Mouse (Mus musculus): ENCODE measurements around the gene Gm28635. TPM values are rescaled to one million over a fixed set of nuclear protein-coding genes. Genes with fewer than 3 reads are reported as not detected.

Gm28635 gene
- total RNA-seq, 2 experiments from 2014 or later: 4.3 to 11.7 TPM

- DNase-seq: no peak
- intact Hi-C loops (cut with DNase I): no loop called here
Observed at GRCm38 (mm10) chr2:84647051-84647568, 30.7 kb downstream of the Gm28635 start.

DNA sequence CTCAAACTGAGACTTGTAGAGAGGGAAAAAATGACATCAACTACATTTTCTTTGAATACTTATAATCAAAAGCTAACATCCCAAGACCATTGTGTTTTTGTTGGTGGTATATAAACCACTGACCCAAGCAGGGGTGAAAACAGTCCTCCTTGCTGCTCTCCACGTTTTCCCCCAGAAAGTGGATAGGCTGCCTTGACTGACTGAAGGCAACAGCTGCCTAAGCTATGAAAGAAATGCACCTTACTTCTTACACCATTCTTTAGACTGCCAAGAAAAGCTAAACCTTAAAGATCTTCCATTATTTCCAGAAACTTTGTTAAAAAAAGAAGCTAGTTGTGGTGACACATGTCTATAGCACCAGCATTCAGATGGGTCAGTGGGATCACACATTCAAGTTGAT lies 31.7 kb downstream of the Gm28635 start:
- intact Hi-C loops (cut with DNase I): no loop called here
- no peak for DNase-seq

DNA sequence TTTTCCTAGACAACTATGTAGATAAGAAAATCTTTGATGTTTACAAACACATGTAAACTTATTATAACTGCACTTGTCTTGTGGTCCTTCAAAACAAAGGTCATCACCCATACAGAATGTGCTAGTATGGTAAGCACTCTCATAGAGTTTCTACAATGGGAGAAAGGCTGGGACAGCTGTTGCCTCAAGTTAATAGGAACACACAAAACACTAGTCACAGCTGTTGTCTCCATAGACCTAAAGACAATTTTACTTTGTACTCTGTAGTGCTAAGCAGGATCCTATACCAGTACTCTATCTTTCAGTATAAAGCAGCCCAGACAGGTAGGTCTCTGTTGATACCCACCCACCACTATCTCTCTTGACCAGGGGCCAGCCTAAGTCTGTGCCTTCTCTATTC lies 37.0 kb downstream of the Gm28635 start:
- no peak for DNase-seq
- intact Hi-C loops (cut with DNase I): no loop called here

- no peak for DNase-seq
- intact Hi-C loops (cut with DNase I): no loop called here
Observed at GRCm38 (mm10) chr2:84638428-84639220, 39.2 kb downstream of the Gm28635 start.

- peak; percentile 19 to 55 for DNase-seq
- intact Hi-C loops (cut with DNase I): no loop called here
Observed at GRCm38 (mm10) chr2:84637452-84638165, 40.2 kb downstream of the Gm28635 start.

DNA sequence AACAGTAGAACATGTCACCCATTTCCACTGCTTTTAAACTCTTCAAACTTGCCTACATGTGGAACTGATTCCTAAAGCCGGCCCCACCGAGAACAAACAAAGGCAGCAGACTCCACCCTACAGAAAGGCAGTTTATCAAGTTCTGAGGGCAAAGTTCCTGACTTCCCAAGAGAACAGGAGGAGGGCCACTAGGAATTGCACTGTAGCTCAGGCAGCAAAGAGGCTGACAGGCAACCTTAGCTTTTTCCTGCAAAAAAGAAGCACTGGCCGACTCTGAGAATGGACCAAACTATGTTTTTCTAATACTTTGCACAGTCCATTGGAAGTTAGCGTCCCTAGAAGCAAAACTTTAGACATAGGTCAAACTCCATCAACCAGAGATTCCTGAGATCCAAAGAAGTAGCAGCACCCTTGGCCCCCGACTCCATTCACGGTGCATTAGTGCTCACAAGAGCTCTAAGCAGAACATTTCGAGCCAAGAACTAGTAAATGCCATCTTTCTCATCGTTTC lies 41.6 kb downstream of the Gm28635 start:
- intact Hi-C loops (cut with DNase I): loop anchor here (1.0 kb wide), 1 partner anchor 13 kb away; no protein-coding TSS in a partner anchor
- peak; percentile 34 to 46 for DNase-seq

DNA sequence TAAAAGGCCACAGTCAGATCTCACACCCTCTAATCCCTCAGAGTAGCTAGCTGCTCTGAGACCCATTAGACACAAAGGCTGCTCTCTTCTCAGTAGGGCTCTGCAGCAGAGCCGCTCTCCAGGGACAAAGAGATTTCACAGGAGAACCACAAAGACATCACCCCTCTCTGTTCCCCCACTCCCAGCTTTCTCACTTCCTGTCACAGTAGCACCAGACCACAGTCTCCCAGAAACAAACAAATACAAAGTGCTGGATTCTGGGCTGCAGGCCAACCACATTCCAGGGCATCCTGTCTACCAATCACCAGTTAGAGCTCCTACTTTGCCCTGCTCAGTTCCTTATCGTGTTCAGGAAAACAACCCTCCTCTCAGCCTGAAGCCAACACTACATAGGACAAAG lies 42.2 kb downstream of the Gm28635 start:
- peak; percentile 92 to 93 for DNase-seq
- intact Hi-C loops (cut with DNase I): loop anchor here (1.0 kb wide), 1 partner anchor 14 kb away; no protein-coding TSS in a partner anchor

DNA sequence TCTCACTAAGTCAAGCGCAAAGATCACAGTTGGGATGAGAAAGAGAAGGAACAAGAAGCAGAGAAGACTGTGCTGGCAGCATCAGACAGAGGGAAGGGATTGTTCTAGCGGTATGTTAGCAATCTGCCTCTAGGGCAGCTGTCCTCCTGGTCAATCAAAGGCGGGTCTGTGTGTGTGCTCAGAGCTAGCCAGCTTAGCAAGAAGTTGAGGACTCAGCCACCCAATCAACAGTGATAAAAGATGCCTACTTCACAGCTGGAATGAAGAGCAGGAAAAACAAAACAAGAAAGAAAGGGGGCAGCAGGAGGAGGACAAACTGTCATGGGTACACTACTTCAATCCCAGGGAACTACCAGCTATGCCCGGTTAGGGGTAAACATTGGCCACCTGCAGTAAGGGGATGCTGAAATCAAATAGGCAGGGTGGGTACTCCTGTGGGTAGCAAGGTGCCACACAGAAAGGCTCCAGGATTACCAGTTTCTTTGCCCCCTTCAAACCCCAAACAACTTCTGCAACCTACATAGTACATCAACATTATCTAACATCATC lies 42.8 kb downstream of the Gm28635 start:
- intact Hi-C loops (cut with DNase I): no loop called here
- DNase-seq: peak in 1 of 2 experiments; percentile 26

DNA sequence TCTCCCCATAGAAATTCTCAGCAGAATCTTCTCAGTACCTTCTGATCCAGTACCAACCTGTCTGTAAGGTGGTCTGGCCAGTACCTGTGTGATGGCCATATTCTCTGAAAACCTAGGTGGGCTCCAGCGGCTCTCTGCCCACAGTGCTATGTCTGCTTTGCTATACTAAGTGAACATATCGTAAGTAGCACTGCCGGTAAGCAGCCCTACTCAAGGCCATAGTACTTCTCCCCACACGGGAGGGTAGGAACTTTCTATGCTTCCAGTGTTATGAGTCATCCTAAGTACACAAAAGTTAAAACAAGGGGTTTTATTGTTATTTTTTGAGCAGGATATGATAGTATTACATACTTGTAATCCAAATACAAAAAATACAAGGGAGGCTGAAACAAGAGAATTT lies 43.8 kb downstream of the Gm28635 start:
- DNase-seq: no peak
- intact Hi-C loops (cut with DNase I): no loop called here

DNA sequence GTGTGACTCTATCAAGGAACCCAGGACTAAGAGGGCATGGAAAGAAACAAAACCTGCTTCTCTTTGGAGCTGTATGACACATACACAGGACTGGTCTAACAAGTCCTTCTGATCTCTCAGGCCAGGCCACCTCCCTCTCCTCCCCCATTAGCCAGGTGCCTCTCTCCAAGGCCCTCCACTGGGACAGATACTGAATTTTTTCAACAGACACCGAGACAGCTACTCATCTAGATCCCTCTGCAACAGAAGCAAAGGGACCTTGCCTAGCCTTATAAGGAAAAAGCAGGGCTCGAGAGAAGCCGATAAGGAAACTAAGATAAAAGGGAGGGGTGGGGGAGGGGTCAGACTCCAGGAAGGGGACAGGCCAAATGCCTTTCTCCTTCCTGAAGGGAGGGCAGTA lies 44.8 kb downstream of the Gm28635 start:
- DNase-seq: no peak
- intact Hi-C loops (cut with DNase I): loop anchor here (2.0 kb wide), 1 partner anchor 14 kb away; no protein-coding TSS in a partner anchor

DNA sequence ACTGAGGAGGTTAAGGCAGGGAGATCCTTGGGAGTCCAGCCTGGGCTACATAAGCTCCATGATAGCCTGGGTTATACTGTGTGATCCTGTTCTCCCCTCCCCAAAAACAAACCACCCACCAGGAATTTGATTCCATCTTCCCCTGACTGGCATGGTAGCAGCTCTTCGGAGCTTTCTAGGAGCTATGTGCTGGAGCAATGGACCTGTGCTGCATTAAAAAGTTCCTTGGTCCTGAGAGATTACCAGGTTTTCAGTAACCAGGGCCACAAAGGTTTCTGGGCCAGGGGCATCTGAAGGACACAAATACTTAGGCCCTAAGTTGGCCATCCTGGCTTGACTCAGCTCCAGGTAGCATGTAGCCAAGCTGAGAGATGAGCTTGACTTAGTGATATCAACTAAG lies 45.8 kb downstream of the Gm28635 start:
- intact Hi-C loops (cut with DNase I): loop anchor here (2.0 kb wide), 1 partner anchor 13 kb away; no protein-coding TSS in a partner anchor

DNA sequence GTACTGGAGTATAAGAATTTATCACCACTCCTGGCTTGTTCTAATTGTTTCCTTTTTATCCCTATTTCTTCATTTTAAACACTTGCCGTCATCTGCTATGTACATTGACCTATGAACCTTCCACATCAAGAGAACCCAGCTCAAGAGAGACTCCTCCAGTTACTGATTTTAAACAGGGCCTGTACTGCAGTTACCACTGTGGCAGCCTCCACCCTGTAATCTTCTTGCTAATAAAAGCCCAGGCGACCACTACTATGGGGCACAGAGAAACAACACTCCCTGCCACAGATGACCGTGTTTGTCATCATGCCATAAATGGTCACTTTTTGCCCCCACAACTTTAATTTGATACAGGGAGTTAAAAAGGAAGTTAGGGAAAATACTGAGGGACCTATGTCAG lies 50.8 kb downstream of the Gm28635 start:
- intact Hi-C loops (cut with DNase I): no loop called here
- no peak for DNase-seq

More for the DNA sequence above, 45.8 kb downstream of the Gm28635 start:
- no peak for DNase-seq

DNA sequence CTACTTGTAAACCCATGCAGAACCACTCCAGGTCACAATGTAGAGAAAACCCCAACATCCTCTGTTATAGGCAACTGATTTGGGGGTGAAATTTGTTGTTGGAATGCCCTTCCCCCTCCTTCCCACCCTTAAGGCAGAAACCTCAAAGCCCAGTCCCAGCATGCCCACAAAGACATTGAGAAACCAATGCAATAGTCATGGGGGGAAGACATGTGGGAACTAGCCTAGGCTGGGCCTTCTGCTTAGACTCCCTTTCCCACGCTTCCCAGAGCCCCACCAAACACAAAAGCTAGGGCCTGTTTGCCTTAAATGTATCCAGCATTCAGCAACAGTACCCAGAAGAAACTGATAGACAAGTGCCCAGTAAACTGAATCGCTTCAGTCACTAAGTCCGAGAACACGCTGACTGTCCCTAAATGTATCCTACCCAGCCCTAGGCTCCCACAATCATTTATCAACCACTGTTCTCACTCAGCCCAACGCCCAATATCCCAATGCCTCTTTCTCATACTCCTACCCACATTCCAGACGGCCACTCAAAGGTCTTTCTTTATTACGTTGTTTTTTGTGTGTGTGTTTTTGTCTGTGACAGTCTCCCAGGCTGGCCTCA lies 51.4 kb downstream of the Gm28635 start:
- intact Hi-C loops (cut with DNase I): no loop called here
- DNase-seq: no peak

DNA sequence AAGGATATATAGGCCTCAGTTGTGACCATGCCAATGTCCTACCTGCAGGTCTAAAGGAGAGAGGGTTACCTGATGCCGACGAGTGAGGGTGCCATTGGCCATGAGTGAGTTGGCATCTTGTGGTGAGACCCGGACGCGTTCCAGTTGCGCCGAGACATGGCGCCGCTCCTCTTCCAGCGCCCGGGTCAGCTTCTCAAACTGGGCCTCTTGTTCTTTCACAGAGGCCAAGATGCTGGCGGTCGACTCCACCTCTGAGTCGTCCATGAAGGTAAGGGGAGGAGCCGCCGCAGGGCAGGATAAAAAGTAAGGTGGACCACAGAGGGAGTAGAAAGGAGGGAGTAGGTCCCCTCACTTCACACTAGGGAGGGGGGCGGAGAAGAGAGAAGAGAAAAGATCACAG lies 53.6 kb downstream of the Gm28635 start:
- no peak for DNase-seq
- intact Hi-C loops (cut with DNase I): no loop called here

DNA sequence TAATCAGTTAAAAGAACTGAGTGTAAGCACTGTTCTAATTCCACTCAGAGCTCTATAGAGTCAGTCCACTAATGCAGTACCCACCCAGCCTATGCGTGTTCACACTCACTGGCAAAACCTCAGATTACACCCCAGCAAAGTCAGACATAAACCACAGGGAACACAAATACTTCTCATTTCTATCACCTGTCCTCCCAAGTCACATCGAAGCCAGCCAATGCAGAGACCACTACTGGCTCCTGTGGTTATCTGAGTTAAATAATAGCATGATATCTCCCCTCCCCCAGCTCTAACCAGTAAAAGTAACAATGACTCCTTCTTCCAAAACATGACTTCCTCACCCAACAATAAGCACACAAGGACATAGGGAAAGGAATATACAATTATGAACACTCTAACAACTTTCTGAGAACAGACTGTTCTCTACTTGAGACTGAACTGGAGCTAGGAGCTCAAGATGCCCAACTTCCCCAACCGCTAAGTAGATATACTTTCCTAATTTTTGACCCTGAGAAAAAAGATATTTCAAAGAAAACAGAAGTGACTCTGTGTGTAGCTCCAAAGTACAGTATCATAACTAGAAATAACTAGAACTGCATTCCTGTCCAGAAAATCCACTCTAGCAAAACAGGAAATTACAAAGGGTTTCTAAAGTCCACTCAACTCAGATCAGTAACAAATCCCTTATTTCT lies 54.3 kb downstream of the Gm28635 start:
- intact Hi-C loops (cut with DNase I): no loop called here
- no peak for DNase-seq

- no peak for DNase-seq
- intact Hi-C loops (cut with DNase I): no loop called here
Observed at GRCm38 (mm10) chr2:84622668-84623067, 55.2 kb downstream of the Gm28635 start.

DNA sequence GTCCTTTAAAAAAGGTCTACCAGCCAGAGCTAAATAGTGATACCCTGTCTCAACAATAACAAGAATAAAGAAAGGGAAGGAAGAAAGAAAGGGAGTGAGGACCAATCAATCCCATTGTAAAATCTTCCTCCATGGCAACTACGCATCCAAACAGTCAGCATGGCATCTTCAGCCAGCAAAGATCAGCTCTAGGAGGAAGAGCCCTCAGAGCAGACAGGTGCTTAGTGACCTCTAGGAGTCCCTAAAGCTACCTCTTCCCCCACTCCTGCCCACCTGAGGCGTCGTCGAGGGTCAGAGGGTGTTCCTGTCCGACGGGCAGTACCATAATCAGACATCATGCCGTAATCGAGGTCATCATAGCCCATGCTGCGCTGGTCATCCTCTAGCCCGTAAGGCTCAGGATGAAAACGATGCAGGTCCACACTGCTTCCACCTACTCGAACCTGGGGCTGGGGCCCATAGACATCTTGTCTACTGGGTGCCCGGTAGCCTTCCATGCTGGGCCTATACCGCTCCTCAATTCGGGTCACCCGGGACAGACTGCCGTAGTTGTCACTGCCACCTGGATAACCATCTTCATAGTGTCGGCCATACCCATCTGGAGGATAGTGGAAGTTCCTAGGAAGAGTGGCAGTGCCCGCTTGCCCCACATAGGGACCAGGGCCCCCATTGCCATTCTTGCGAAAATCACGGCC lies 58.0 kb downstream of the Gm28635 start:
- intact Hi-C loops (cut with DNase I): loop anchor here (2.0 kb wide), 2 partner anchors 13 to 29 kb away; no protein-coding TSS in a partner anchor
- no peak for DNase-seq

DNA sequence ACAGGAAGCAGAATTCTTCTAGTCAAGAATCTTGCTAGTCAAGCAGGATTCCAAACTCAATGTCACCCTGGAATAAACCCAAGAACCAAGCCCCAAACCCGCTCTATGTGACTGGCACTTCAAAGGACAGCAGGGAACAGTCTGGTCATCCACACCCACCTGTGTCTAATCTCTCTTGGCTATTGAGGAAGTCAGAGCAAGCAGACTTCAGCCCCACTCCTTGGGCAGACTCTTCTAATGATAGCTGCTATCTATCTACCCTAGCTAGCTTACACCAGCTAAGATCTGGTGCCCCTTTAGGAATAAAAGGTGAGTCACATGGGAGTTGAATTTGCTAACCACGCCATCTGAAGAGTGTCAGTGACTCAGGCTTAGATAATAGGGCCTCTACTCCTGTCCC lies 58.9 kb downstream of the Gm28635 start:
- intact Hi-C loops (cut with DNase I): loop anchor here (2.0 kb wide), 2 partner anchors 14 to 30 kb away; no protein-coding TSS in a partner anchor
- no peak for DNase-seq
